Mouse (Mus musculus) cerebellum, postnatal 14 days (tissue): ENCODE measurements at regions not wholly inside any gene's neighbourhood (a gene's known extent, or its start where the extent isn't known, plus 50 kb on each side); places are given as distances from the start of the nearest gene placed in this dataset.
A peak's percentile ranks its signal among the peaks of the same experiment; 100 is the strongest.

Experiments
- DNase-seq, 2 experiments: peaks; one replicate each; pipeline ENCODE4 v3.0.0; 2021; ENCODE audit warnings: mixed read lengths in 2 of 2

DNA sequence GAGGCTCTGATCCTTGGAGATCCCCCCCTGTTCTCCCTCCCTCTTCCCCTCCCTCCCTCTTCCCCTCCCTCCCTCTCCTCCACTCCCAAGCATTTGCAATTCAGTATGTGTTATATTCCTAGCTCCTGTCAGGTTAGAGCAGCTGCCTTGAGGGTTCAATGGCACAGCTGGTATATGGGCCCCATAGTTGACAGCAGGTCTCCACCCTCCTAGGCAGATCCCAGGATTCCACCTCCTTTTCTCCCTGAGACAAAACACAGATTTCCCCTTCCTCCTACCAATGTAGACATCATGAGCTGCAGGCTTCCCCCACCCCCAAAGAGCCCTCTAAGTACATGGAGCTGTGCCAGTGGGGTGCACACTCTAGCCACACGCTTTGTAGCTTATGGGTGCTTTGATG lies 137.8 kb downstream of the Unc5cl start:
- DNase-seq, result no peak

DNA sequence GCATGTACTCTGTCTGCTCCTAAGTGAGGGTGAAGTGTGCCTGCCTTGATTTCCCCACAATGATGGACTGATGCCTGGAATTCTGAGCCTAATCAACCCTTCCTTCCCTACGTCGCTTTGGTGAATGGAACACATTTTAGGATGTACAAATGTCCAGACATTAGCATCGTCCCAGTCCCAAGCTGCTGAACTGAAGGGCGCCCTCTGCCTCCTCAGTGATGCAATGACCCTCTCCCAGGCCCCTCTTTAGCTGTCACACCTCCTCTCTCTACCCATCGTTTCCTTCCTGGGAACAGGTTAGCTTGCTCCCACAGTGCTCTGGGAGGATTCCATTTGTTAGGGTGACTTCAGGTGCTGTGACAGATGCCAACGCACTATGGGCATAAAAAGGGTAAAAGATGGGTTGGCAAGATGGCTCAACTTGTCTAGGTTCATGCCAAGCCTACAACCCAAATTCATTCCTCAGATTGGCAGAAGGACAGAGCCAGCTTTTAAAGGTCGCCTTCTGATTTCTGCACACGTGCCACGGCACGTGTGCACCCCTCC lies 140.8 kb downstream of the Unc5cl start:
- peak; percentile 46 to 67 for DNase-seq

DNA sequence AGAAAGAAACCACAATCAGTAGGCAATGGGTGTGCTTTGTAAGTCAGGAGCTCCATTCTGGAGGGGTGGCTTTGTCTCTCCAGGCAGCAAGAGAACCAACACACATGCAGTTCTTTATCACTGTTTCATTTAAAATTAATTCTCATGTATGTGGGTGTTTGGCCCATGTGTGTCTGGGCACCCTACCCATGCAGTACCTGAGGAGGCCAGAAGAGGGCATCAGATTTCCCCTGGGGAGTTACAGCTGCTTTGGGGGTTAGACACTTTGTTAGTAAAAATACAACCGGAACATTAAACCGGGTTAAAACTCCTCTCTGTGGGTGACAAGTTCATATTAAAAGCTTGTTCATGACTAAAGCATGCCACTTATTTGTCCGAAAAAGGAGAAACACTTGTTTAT lies 141.7 kb downstream of the Unc5cl start:
- peak; percentile 43 to 55 for DNase-seq

DNA sequence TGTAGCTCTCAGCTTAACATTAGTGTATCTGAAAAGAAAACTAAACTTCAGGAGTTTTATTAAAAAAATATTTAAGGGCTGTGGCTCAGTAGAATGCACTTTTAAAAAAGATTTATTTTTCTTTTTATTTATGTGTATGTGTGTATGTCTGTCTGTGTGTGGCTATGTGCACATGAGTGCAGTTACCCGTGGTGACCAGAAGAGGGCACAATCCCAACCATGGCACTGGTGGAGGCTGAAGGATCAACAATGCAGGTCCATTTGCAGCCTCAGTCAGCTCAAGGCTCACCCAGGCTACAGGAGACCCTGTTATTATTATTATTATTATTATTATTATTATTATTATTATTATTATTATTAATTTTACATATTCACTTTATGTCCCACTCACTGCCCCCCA lies 142.6 kb downstream of the Unc5cl start:
- no peak for DNase-seq

DNA sequence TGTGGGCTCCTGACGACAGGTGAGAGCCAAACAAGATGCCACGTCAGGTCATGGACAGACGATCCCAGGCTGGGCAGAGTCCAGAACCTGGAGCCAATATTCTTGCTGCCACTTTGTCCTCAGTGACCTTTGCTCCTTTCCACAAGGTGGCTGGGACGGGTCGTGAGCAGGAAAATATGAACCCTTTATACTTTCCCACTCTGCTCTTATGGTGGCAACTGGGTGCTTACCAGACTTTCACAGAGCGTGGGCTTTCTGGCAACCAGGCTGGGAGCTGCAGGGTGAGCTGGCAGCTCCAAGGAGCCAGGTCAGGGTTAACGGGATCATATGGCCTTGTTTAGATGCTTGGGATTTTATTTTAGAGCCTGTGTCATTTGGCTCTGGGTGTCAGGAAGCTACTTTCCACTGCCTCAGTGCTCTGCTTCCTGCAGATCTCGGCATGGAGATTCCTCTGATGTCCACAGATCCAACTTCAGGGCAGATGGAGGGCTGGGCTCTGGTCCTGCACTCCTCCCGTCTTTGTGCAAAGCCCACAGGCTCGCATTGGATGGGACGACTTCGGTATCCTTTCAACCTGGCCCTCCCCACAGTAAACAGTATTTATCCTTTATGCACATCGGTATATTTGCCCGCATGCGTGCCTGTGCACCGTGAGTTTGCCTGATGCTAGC lies 143.9 kb downstream of the Unc5cl start:
- peak; percentile 63 to 69 for DNase-seq

DNA sequence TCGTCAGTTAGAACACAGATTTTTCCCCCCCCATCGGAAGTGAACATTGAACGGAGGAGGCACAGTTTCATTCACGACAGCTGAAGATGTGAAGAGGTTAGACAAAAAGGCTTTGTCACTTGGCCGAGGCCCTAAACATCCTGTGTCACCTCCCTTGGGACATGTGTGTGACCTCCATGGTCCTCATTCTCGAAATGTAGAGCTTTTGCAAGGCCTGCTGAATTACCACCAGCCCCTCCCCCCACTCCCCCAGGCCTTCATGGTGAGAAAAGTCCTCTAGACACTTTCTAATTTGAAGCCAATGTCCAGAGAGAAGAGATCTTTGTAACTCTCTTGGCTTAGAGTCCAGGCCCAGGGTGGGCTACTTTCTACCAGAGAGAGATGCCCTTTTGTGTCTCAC lies 145.5 kb downstream of the Unc5cl start:
- DNase-seq, result no peak

DNA sequence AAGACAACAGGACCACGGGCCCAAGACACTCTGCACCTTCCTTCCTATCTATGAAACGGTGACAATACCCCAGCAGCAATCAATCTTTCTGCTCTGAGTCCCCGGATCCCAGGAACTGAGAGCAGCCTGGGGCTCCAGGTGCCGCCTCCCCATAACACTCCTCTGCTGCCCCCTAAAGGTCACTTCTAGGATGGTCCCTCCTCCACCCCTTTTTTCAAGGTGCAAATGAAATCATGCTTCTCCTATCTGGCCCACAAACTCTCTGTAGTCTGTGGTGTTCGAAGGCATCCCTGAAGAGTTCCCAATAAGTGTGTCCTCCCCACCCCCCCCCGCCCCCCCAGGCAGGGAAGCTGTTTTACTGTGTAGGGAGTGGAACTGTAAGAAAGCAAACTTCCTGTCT lies 147.9 kb downstream of the Unc5cl start:
- peak; percentile 85 to 90 for DNase-seq

DNA sequence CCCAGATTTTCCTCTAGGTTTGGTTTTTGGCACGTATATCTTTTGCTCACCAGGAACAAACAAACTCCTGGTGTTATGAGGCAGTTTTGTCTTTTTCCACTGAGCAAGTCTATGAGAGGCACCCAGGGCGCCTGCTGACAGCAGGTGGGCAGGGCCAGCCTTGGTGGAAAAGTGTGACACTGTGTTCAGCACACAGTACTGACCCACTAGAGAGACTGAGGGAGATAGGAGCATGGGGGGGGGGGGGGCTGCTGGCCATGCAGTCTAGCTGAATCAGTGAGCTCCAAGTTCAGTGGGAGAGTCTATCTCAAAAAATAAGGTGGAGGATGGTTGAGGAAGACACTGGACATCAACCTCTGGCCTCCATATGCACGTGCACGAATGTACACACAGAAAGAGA lies 152.1 kb downstream of the Unc5cl start:
- DNase-seq, result no peak

DNA sequence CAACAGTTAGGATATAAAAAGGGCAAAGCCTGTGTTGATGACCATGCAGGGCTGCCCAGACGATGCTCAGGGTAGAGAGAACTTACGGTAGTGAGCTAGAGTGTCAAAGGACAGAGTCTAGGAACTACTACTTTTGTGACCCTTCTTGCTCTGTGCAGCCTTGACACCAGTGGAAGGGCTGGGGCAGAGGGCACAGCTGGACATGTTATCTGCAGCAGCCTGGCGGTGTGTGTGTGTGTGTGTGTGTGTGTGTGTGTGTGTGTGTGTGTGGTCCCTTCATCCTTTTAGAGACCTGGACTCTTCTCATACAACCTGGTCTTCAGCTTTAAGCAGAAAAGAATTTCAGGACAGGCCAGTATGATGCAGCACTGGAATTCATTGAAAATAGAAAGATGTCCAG lies 153.6 kb downstream of the Unc5cl start:
- DNase-seq, result no peak

DNA sequence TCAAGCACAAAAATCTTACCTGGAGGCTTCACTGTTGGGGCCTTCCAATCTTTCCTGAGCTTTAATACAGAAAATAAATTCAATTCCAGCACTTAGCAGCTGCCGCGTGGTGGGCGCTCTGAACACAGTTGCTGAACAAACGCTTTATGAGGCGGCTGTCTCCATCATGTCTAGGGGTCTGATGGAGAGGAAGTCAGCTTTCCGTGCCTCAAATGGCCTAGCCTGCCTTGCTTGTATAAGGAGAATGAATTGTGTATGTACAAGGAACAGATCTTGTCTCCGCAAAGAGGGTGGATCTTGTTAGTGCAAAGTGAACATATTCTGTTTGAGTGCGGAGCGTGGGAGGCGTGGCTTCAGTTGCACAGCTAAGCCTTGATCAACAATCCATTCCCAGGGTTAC lies 155.4 kb downstream of the Unc5cl start:
- DNase-seq, result peak in 1 of 2 experiments; percentile 1

DNA sequence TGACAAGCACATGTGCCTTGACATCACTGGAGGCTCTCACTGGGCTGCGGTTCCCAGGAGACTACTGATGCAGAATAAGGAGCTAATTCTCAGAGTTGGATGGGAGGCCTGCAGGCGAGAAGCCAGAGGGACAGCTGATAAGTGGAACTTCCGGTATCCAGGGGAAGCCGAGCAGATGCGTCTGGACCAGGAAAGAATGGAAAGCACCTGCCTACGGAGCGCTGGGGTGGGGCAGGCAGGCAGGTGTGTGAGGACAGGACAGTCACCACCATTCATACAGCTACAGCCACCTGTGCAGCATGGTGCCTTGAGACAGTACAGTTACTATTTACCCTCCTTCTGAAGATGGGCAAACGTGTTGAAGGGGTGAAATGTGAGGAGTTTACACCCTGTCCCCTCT lies 156.1 kb downstream of the Unc5cl start:
- DNase-seq, result peak in 1 of 2 experiments; percentile 1

DNA sequence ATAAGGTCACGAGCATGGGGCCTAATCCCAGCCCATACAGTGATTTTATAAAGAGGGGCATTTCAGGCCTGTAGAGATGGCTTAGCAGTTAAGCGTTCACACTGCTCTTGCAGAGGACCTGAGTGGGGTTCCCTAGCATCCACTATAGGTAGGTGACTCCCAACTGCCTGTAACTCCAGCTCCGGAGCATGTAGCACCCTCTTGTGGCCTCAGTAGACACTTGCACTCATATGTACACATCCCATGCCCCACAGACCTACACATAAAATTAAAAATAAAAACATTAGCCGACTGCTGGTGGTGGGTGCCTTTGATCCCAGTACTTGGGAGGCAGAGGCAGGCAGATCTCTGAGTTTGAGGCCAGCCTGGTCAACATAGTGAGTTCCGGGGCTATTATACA lies 158.8 kb downstream of the Unc5cl start:
- no peak for DNase-seq

DNA sequence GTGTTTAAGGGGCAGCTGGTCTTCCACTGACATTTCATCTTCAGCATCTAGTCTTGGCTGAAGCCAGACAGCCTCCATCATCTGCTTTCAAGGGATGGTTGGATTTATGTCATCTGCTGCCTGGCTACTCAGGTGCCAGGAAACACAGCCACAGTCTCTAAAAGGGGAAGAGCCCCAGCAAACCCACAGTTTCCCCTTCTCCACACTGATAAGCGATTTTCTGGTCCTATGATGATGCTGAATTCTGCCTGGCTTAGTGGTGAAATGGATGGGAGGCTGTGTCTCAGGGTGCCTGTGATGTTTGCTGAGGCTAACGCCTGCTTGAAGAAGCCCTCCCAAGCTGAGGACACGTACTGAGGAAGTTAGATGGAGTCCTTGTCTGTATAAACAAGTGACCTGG lies 160.5 kb downstream of the Unc5cl start:
- DNase-seq, result no peak

DNA sequence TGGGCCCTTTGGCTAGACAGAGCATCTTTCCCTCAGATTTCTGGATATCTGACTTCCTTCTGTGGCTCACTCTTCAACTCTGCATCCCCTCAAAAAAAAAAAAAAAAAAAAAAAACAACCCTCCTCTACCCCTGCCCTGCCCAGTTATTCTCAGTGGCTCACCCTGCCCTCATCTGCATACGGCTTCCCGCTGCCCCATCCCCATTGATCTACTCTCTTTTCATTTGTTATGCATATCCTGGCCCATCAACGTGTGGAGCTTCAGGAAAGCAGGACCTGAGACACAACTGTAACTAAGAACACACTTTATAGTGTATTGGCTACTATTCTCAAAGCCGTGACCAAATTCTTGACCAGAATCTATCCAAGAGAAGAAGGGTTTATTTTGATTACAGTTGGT lies 161.5 kb downstream of the Unc5cl start:
- DNase-seq, result no peak

DNA sequence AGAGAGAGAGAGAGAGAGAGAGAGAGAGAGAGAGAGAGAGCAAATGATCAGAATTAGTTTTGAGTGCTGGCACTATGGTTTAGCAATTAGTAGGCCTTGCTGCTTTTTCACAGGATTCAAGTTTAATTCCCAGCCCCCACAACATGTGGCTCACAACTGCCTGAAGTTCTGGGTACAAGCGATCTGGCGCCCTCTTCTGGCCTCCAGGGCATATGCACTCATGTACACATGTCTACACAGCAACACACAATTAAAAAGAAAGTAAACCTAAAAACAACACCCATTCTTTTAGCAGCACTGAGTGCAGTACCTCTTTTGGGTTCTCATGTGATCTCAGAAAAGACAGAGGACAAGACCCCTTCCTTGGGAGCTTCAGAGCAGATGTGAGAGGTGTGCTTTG lies 166.2 kb downstream of the Unc5cl start:
- no peak for DNase-seq

DNA sequence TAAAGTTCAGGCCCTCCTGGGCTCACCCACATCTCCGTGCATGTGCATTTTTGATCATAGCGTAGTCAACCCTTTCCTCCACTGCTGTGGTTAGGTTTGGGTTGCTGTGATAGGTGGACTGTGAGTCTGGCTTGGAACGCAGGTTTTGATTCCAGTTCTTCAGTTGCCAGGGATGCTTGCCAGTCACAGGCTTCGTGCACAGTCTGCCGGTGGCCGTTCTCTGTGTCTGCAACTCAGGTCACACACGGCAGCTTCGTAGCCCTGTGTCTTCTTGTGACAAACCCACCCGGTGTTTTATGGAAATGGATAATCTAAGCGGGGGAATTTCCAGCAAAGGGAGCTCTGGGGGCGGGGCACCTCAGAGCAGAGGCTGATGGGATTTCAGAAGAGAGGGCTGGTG lies 167.0 kb downstream of the Unc5cl start:
- DNase-seq, result peak; percentile 46 to 55

DNA sequence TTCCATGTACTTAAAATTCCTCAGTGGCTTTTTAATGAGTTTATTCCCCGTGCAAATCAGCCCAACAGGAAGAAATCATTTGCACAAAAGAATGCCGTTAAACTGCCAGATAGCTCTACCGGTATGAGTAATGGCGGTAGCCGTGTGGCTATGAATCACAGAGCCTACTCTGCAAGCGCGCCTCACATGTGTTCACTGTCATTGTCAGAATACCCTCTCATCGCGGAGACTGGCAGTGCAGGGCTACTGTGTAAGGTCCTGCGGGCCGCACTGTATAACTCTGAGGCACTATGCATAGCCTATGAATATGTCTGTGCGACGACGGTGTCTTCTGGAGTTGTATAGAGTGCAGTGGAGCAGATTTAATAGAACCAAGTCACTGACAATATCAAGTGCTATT lies 170.2 kb downstream of the Unc5cl start:
- no peak for DNase-seq

DNA sequence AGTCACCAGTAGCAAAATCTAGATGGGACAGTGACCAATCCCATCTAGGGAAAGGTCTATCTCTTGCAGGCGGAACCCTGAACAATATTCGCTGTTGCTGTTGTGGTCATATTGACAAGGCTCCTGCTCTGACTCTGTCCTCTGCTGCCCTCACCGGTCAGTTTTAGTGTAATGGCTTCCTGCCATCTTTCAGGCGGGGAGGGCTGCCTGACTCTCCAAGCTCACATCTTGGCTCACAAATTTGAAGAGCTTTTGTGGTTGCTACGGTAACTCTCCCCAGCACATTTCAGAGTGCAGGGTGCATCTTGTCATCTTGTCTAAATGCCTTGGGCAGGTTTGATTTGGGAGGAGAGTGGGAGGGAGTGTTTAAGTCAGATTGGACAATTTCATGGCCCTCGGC lies 171.3 kb downstream of the Unc5cl start:
- peak; percentile 39 to 52 for DNase-seq

DNA sequence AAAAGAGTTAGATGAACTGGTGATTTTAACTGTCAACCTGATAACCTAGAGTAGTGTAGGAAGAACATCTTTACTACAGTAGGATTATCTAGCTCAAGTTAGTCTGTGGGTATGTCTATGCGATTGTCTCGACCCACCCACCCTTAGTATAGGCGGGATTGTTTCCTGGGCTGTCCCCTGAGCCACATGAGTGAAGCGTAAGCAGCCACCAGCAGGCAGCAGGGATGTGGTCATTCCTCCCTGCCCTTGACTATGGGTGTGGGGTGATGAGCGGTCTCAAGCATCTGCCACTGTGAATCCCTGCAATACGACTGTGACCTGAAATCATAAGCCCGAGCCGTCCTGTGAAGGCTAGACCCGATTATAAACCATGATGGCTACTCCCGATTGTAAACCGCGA lies 184.9 kb downstream of the Unc5cl start:
- no peak for DNase-seq

DNA sequence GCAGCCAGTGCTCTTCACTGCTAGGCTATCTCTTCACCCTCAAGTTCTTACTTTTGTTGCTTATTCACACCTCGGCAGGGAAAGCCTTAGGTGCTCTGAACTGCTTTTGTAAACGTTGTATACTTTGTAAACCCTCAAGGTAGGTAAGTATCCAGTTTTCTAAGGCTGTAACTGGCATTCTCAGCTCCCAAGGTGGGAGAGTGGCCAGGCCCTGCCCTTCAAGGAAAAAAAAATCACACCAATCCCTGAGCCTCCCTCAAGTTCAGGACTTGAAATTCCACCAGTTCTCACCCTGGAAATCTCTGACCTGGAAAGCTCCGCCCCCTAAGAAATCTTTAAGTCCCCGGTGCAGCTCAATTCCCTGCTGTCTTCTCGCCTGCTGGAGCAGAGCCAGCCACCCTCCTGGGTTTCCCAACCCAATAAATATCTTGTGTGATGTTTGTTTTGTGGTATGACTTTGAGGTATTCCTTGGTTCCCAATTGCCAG lies 188.9 kb downstream of the Unc5cl start:
- DNase-seq, result no peak

DNA sequence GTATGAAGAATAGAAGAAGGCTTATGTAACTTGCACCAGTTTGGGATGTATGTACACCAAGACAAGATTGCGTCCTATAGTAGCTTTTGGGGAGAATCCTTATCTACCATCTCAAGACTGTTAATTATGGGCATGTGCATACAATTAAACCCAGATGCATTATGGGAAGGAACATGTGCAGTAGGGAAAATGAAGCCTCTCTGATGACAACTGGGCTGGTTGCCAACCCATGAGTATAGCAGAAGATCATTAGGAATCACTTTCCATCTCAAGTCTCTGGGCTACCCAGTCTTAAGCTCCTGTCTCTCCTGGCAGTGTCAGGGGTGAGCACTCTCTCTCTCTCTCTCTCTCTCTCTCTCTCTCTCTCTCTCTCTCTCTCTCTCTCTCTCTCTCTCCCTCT lies 190.4 kb downstream of the Unc5cl start:
- no peak for DNase-seq

DNA sequence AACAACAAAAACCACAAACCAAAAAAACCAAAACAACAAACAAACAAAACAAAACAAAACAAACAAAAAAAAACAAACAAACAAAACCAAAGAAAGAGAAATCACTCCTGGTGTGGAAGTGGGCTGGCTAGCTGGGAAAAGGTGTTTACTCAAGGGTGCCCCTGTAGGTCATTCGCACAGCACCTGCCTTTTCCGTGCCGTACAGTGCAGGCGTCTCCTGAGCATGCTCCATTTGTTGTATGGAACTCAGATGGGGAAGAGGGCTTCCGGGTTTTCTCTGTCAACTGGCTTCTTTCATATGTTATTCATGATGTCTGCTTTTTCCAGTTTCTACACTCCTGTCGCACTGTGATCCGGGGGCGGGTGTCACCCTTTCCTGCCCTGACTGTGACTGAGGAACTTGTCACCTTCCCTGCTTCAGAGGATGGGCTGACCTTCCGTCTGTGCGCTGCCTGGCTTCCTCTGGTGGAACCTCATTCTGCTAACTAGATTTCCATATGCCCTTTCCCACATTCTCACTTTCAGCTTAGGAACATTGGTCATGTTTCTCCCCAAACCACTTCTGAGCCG lies 192.0 kb downstream of the Unc5cl start:
- no peak for DNase-seq

DNA sequence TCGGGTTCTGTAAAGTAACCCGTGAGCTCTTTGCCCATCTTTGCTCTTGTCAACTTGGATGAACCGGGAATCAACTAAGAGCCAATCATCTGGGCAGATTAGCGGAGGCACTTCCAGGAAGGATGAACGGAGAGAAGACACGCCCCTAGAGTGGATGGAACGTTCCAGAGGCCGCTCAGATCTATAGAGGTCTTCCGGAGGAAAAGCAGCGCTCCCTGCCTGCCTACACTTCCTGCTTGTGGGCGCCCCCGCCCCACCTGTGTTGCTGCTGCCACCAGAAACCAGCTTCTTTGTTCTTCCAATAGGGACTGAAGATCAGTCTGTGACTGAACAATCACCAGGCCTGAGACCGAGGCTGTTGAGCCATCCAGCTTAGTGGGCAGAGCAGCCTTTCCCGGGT lies 192.7 kb downstream of the Unc5cl start:
- DNase-seq, result no peak

DNA sequence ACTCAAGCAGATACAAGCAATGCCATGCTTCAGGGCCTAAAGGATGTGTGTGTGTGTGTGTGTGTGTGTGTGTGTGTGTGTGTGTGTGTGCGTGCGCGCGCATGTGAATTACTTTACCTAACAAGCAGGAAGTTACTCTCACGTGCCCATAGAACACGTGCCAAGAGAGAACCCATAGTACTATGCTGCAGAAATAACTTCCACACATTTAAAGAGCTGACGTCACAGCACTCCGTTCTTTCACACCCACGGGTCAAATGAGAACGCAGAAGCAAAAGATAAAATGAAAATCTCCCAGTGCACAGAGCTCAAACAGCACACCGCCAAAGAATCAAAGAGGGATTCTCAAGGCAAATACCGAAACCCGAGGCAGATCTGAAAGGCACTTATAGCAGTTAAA lies 195.9 kb downstream of the Unc5cl start:
- DNase-seq, result no peak

DNA sequence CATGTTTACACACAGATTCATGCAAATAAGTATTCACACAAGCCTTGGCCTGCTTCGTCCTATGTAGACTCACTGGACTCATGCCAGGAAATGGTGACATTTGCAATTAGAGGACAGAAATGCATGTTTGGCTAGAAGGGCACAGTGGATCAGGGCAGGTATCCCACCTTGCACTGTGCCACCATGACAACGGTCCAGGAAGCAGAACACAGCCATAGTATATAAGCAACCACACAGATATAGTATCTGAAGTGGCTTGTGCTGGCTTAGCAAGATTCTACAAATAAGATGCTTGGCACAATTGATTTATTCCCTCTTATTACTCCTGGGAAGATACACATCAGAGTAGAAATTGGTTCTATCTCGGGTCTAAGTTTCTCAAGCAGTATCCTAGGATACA lies 218.0 kb downstream of the Unc5cl start:
- no peak for DNase-seq
